25 mouse cellular contexts compared by ENCODE assay signal in the genomic region with DNA sequence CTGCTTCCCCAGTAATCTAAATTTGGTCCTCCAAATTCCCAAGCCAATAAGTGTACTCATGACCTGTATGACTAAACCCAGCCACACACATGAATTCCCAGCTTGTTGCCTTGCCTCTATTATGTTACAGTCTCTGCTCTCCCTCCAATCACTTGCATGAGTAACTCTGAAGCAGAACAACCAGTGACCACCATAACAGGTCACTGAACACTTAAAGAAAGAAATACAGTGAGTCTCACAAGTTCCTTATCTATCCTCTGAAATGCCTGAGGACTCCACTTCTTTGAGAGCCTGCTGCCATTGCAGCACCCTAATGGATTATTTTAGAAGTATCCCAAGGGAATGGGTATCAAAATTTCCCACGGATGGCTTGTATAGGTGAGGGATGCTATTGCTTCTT.
"Had no signal": no experiment of that assay in that cellular context is flagged by ENCODE, and none has a peak within 500 bp of the region (broad histone marks: within the 10 kb centered on the region; RNA-seq: fewer than 3 reads in every experiment).

No protein-coding gene starts in this region.

- H3K4me1 ChIP-seq: limb, embryonic 12.5 days; limb, embryonic 15.5 days; megakaryocyte, embryonic 14.5 days; midbrain, embryonic 13.5 days had no signal

- H3K4me2 ChIP-seq: limb, embryonic 12.5 days; limb, embryonic 15.5 days; liver, embryonic 11.5 days; lung, embryonic 14.5 days; midbrain, embryonic 13.5 days; neural tube, embryonic 13.5 days had no signal

- H3K27ac ChIP-seq: limb, embryonic 12.5 days; limb, embryonic 15.5 days; liver, embryonic 14.5 days; midbrain, embryonic 10.5 days; midbrain, embryonic 13.5 days; neural tube, embryonic 13.5 days; stomach, postnatal 0 days had no signal

- H3K9me3 ChIP-seq: limb, embryonic 12.5 days; limb, embryonic 15.5 days; midbrain, embryonic 10.5 days; midbrain, embryonic 13.5 days; neural tube, embryonic 13.5 days had no signal

- ATAC-seq: liver, postnatal 0 days; lung, postnatal 0 days; midbrain, embryonic 13.5 days; midbrain, embryonic 16.5 days had no signal

- H3K9ac ChIP-seq: limb, embryonic 12.5 days; limb, embryonic 15.5 days; liver, embryonic 14.5 days; liver, postnatal 0 days; lung, embryonic 14.5 days; midbrain, embryonic 13.5 days; neural tube, embryonic 13.5 days had no signal

- H3K27me3 ChIP-seq: limb, embryonic 12.5 days; limb, embryonic 15.5 days; megakaryocyte, embryonic 14.5 days; midbrain, embryonic 13.5 days had no signal

- H3K36me3 ChIP-seq: limb, embryonic 12.5 days; limb, embryonic 15.5 days; midbrain, embryonic 10.5 days; midbrain, embryonic 13.5 days; neural tube, embryonic 13.5 days had no signal

- DNase-seq: kidney, adult 9 months; kidney, postnatal 10 days; kidney, postnatal 36 days; left cerebral cortex, postnatal 4 days; liver, postnatal 0 days; lung, embryonic 14.5 days; lung, postnatal 36 days; right cerebral cortex, adult 18-20 months; right cerebral cortex, postnatal 14 days; right cerebral cortex, postnatal 4 days; thymus, adult 2 months; thymus, postnatal 14 days; thymus, postnatal 4 days had no signal

- H3K4me3 ChIP-seq: limb, embryonic 12.5 days; limb, embryonic 15.5 days; megakaryocyte, embryonic 14.5 days; midbrain, embryonic 10.5 days; midbrain, embryonic 13.5 days; myocyte; neural tube, embryonic 13.5 days had no signal
